Mouse (Mus musculus): ENCODE data around the gene Lhfp.
A peak's percentile ranks its signal among the peaks of the same experiment; 100 is the strongest.

Lhfp gene

DNA sequence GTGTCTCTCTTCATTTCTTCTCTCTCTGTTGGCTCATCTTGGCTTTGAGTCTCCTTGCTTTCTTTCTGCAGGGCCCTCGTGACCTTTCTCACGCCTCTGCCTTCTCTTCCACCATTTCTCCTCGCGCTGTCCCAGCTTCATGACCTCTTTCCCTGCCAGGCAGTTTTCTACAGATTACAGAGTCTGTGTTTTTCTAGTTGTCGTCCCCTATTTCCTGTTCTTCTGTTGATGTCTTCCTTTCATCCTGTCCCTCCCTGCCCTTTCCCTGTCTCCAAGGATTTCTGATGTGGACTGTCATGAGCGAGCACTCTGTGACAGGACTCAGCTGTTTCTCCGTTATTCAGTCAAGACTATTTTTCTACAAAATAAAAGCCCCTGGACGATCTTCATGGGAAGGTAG is 124.7 kb downstream of the Lhfp start:
- no peak for DNase-seq (ENCODE audit: low read depth)

- DNase-seq (ENCODE audit: low read depth) = peak; percentile 54
Measured at GRCm38 (mm10) chr3:53169486-53169885, 128.2 kb downstream of the Lhfp start.

DNA sequence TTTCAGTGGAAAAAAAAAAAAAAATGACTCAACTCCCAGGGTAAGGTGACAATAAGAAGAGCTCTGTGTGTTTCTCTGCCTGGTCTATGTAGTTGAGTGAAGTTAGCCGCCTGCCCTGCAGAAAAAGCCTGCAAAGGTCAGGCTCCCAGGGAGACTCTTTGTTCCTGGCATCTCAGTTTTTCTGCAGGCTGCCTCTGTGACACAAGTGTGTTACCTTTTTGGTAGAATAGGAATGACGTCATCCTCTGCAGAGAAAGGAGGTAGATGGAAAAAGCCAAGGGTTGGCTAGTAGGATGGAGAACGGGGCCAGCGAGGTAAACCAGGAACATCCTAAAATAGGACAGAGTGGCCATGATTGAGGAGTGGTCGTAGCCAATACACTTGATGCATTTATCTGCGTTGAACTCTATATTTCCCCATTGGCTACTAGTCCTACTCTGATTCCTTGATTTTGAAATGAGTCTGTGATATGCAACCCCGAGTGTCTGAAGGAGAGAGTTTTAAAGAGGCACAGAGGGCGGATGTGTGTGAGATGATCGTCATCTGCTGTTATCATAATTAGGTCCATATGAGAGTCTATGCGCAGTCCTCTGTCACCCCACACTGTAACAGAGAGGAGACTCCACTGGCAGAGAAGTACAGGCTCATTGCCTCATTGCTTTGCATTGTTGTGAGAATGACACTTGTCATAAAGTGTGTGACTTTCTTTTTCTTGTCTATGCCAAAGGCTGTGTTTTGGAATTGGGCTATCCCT is 132.2 kb downstream of the Lhfp start:
- DNase-seq (ENCODE audit: low read depth) = no peak

GRCm38 (mm10) chr3:53179936-53180335 is 138.6 kb downstream of the Lhfp start:
- no peak for DNase-seq (ENCODE audit: low read depth)

DNA sequence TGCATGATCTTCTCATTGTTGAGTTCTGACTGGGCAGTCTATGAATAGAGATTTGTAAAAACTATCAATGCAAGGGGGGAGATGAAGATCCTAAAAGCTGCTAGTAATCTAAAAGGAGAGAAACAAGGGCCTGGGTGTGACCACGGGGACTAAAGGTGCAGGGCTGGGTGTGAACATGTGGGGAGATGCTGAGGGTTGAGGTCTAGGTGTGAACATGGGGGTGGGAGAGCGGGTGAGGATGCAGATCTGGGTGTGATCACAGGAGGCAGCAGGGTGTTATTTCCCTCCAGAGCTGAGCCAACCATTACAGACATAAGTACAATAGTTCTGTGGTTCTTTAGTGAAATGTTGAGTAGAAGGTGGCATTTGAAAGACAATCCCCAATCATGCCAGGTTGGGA is 144.1 kb downstream of the Lhfp start:
- DNase-seq (ENCODE audit: low read depth) = no peak

DNA sequence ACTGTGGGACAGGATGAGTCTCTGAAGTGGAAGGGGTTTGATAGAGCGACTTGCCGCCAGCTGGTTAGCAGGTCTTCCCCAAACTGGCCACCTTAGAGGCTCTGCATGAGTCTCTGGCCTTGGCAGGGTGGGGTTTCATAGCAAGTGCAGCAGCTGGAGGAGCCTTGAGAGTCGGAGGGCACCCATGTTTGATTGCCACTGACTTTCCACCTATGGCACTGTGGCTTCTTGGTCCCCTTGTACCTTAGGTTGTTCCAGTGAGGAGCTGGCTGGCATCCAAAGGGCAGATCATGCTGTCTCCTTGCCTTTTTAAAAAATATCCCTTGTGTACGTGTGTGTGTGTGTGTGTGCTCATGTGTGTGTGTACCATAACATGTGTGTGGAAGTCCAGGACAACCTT is 152.1 kb downstream of the Lhfp start:
- DNase-seq (ENCODE audit: low read depth) = no peak

DNA sequence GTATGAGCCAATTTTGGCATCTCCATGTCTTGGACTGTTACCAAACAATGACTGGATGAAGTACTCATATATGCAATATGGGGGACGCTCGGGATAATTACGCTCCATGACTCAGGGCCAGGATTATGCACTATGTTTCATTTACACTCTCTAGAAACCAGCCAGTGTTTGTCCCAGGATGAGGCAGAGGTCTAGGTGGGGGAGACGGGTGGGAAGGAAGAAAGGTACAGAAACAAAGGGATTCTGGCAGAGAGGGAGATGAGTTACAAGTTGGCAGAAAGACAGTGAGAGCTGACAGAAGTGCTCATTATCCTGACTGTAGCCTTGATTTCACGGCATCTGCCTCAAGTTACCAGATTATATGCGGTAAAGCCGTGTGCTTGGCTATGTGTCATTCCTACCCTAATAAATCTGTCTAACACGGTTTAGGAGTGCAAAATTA is 154.4 kb downstream of the Lhfp start:
- DNase-seq (ENCODE audit: low read depth) = peak; percentile 81

DNA sequence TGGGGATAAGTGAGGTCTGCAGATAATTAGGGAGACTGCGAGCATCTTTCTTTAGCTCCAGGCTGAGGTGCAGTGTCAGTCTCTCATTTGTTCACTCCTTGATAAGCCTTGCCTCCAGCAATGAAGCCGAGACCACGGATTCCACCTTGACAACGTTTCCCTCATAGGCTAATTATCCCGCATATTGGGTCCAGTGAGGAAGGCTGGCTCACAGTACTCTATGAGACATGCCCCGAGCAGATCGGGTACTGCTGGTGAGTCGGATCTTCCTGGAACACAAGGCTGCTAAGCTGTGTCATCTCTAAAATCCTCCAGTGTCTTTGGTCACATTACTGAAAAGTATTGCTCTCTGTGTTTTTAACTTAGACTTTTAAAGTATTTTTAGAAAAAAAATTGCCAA is 158.8 kb downstream of the Lhfp start:
- DNase-seq (ENCODE audit: low read depth) = peak; percentile 55

GRCm38 (mm10) chr3:53200853-53201252 is 159.5 kb downstream of the Lhfp start:
- DNase-seq (ENCODE audit: low read depth) = peak; percentile 36

DNA sequence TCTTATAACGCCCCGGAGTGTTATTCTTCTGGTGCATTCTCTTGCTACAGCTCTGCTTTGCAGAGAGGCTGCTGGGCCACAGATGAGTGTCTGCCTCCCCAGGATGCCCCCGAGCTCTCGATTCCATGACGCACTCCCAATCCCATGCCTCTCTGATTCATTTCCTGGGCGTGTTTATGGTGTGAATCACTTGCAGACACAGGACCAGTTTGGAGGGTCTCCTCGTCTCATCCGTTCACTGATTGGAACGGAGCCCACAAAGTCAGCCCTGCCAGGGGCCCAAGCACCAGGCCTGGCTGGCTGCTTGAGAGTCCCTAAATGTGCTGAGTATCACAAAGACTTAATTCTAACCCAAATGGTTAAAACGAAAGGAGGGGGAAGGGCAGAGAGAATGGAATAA is 160.3 kb downstream of the Lhfp start:
- DNase-seq (ENCODE audit: low read depth) = peak; percentile 93

- DNase-seq (ENCODE audit: low read depth) = peak; percentile 56
Measured at GRCm38 (mm10) chr3:53202184-53202583, 160.9 kb downstream of the Lhfp start.

DNA sequence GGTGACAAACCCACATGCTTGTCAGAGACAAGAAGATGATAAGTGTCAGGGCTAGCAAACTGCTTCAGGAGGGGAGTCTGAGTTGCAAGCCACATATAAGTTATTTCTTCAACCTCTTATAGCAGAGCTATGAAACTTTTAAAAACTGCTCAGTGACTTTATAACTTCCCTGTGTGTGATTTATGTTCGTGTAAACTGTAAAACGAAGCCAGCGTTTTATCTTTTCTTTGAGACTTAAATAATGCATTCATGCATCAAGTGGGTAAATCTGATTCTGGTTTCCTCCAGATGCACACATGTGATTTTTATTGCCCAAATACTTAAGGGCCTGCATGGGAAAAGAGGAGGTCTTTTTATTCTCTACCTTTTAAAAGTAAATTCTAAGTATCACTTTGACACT is 161.4 kb downstream of the Lhfp start:
- no peak for DNase-seq (ENCODE audit: low read depth)

DNA sequence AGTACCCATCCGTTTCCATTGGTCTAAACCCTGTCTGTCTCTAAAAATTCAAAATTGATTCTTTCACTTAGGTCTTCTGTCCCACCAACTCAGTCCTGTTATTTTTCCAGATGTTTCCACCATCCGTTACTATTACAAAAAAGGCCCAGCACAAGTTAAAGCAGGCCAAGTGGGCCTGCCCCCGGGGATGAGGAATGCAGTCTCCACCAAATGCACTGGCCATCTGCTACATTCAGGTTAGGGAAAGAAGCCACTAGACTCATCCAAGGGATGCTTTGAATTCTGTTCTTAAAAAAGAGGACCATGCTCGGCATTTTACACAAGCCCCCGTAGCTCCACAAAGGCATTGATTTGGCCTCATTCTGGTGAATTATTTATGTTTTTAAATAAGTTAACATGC is 162.3 kb downstream of the Lhfp start:
- peak; percentile 38 for DNase-seq (ENCODE audit: low read depth)

GRCm38 (mm10) chr3:53204348-53204984 is 163.1 kb downstream of the Lhfp start:
- DNase-seq (ENCODE audit: low read depth) = peak; percentile 58

DNA sequence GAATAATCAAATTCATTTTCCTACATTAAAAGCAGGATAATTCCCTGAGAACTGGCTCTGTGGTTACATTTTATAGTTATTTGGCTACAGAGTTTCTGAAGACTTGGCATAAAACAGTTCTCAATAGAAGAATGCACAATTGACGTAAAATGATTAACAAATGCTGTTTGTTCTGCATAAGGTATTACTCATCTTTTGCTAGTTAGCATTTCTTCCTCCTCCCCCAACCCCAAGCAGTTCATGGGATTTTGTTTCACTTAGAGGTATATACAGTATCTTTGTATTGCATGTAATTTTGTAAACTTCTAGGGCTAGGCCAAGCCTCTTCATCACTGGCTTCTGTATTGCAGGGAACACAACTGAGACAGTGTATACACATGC is 163.6 kb downstream of the Lhfp start:
- peak; percentile 74 for DNase-seq (ENCODE audit: low read depth)

DNA sequence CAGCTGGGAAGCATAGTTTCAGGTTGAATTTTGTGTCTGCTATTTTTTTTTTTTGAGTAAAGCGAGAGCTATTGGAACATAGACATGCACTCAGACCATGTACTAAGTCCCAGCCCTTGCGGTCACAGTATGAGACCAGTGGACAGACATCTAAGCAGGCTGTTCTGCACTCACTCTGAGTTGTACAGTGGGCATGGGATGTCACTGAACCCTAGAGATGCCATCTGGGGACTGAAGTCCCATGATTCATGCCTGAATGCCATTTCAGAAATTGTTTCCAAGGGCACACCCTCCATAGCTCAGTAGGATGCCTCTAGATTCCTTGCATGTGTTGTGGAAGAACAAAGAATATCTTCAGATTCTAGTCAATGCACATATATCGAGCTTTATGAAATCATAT is 164.4 kb downstream of the Lhfp start:
- DNase-seq (ENCODE audit: low read depth) = no peak

- DNase-seq (ENCODE audit: low read depth) = no peak
Measured at GRCm38 (mm10) chr3:53206509-53207224, 165.3 kb downstream of the Lhfp start.

GRCm38 (mm10) chr3:53207225-53207528 is 165.8 kb downstream of the Lhfp start:
- no peak for DNase-seq (ENCODE audit: low read depth)

DNA sequence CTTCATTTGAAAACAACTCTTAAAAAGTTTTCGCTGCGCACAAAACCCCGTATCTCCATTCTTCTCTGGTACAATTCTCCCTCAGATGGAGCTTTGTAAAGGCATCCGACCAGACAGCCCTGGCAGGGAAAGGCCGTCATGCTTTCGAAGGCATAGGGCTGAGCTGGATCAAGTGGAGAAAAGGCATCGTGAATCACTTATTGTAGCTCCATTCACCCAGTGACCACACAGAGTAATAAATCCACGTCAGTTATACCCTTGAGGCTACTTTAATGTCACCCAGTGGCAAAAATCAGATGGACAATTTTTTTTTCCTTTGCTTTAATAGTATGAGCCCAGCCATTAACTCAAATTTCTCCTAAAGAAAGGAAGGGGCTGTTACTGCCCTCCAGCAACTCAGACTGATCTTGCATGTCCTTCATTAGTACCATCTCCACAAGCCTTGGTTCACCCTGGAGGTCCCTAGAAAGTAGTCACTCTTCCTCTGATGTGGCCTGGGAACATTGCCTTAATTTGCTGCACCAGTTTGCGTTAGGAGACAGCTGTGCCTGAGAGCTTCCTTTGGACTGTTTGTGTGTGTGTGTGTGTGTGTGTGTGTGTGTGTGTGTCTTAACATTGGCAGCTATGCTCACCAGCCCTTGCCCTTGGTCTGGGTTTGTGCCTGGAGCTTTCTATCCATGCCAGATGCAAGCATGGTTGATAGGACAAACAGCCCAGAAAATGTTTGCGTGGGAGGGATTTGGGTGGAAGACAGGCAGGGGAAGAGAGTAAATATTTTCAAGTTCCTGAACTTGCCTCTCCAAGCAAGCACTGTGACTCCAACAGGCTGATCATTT is 169.6 kb downstream of the Lhfp start:
- peak; percentile 76 for DNase-seq (ENCODE audit: low read depth)

- peak; percentile 79 for DNase-seq (ENCODE audit: low read depth)
Measured at GRCm38 (mm10) chr3:53212599-53212998, 171.3 kb downstream of the Lhfp start.

GRCm38 (mm10) chr3:53213346-53213745 is 172.0 kb downstream of the Lhfp start:
- no peak for DNase-seq (ENCODE audit: low read depth)

DNA sequence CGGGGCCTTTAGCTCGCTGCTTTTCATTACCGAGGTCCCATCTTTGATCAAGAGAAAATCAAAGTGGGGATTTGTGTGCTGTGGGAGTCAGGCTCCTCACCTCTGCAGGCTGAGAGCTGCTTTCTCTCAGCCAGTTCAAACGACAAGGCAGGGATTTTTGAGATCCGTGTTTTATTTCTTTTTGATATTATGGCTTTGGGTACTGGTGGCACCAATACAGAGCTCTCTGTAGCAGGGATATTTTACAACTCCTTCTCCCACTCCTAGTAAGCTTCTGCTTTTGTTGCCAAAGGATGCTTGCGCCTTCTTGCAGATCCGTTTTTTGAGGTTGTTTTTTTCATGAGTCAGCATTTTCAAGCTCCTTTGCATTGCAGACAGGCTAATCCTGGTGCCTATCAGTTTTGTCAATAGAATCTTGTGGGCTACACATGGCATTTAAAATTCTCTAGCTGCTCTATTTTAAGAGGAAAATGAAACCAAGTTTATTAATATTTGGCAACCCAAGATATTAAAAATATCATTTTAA is 172.5 kb downstream of the Lhfp start:
- no peak for DNase-seq (ENCODE audit: low read depth)

All from NIH3T3 (cell line).